Mouse (Mus musculus): ENCODE measurements around the gene Ube2ql1.

The Ube2ql1 gene

DNA sequence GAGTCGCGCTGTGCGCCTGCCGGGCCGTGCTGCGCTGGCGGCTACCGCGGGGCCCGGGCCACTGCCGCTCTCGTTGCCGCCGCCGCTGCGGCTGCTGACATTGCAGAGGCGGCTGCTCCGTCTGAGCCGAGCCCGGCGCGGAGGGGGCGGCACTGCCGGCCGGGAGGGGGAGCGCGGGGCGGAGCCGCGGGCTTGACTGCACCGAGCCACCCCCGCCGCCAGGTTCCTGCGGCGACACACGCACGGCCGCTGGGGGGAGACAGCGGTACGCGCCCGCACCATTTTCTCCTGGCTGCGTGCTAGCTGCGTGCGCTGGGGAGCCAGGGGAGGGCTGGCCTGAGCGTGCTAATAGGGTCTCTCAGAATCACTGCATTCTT, at the start of gene Ube2ql1:
Ube2ql1 (minus strand) TSS at position 131 of the 377 bp plus-strand sequence.
- DNase-seq (ENCODE audit: low spot score in 2 of 2), result peak; percentile 4 to 35

DNA sequence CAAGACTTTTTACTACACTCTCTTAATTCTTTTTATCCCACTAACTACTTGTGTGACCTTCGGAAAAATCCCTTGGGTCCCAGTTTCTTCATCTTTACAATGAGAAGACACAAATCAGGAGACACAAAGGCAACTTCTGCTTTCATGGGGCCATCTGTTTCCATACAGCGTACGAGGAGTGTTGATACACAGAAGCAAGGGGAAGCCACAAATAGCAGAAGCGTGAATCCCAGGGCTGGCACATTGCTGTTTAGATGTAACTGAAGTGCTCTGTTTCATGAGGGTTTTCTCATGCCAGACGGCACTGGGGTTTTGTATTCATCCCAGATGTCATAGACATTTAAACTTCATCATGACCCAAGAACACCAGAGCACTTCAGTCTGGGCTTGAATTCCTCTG, 49.0 kb upstream of the Ube2ql1 start:
- DNase-seq (ENCODE audit: low spot score in 2 of 2), result peak; percentile 10 to 20

DNA sequence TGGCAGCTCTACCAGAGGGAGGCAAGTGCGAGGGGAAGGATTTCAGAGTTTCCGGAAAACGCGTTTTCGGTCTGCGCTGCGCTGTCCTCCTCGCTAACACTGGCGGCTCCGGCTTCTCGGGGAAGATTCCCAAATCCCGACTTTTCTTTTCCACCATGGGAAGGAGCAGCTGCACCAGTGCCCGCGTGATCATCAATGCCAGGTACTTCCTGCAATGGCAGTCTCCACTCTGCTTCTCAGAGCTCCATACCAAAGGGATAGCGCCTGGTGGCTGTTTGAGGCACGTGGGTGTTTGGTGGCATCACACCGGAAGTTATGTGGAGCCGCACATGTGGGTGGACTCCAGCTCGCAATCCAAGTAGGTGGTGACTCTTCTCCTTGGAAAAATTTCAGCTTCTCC, 38.5 kb upstream of the Ube2ql1 start:
- DNase-seq (ENCODE audit: low spot score in 2 of 2), result no peak

DNA sequence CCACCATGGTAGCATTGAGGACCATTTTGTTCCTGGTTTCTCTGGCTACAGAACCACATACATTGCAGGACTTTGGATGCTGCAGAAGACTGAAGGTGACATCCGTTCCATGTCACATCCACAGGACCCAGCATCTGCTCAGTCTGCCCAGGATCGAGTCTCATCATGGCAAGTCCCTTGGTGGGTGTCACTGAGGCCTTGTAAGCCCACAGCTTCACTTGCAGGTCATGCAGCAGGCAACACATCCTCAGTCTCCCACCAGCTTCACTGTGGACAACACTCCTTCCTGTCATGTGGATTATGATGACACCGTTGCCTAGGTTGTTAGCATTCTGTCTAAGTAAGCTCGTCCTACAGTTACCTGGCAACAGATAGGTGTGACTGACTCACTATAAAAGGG, 32.7 kb upstream of the Ube2ql1 start:
- DNase-seq (ENCODE audit: low spot score in 2 of 2), result no peak

DNA sequence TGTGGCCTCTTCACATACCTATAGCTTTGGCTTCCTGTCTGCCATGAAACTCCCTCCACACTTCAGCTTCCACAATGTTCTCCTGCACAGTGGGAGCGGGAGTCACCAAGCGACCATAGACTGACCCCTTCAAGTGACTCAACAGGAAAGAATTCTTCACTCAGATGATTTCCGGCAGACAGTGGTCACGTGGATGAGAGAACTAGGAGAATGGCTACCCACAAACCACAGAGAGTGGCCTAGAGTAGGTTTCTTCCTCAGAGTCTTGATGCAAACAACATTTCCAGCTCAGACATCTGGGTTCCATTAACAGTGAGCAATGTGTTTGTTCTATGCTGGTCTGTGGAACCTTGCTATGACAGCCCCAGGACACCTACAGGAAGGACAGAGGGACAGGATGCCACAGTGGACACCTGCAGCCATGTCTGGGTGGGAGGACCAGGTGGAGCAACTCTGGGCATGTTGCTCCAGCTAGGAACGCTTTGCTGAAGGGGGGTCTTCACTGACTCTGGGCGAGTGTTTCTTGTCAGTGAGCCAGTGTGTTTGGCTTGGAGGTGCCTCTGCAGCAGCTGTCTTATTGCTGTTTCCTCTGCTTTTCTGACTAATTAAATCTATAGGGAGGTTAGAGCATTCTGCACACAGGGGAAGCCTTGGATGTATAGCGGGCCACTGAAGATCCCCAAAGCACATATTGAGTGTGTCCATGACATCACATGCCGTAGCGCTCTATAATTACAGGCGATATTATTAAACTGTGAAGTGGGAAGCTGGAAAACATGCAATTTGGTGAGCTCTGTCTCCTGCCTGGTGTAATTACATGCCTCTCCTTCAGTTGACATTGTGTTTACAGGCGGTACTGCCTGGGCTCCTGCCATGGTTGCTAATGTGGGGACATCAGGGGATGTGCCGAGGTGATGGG, 31.1 kb upstream of the Ube2ql1 start:
- no peak for DNase-seq (ENCODE audit: low spot score in 2 of 2)

DNA sequence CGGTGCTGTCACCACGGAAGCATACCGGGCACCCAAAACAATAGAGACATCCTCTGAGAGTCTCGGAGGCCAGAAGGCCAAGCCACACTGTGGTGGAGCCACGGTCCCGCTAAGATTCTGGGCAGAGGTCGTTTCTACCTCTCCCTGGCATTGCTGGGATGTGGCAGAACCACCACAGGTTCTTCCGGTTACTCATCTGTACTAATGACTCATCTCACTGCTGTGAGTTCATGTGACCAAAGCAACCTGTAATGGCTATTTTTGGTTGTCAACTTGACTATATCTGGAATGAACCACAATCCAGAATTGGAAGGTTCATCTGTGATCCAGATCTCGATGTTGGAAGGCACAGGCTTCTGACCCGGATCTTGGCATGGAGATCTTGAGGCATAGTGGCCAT, 28.5 kb upstream of the Ube2ql1 start:
- DNase-seq (ENCODE audit: low spot score in 2 of 2), result no peak

DNA sequence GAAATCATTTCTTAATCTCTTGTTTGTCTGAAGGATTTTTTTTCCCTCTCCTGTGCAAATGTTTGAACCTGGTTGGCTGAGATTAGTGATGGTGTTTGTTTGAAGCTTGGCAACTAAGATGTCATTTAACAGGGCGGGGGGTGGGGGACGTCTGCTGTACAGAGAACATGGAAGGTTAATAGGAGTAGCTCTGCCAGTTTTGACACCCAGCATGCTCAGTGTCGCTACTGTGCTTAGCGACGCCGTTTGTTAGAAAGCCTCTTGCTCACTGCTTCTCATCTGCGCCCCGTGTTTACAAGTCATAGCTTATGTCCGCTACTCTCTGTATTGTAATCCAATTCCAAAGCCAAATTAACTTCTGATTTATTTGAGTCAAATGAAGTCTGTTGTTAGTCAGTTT, 25.0 kb upstream of the Ube2ql1 start:
- DNase-seq (ENCODE audit: low spot score in 2 of 2), result no peak

DNA sequence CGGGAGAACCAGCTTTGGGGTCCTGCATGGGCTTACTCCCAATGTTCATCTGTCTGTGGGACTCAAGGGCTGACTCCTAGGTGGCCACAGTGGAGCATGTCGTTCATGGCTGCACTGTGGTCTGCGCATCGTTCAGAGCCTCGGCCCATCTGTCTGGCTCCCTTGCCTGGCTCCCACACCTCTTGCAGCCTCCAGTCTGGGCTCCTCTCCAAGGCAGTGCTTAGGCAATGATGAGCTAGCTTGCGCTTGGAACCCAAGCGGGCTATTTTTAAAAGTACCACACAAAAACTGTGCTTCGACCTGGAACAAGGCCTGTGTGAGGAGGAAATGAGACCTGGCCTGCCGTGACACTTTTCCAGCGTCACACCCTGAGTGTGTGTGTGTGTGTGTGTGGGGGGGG, 21.7 kb upstream of the Ube2ql1 start:
- no peak for DNase-seq (ENCODE audit: low spot score in 2 of 2)

DNA sequence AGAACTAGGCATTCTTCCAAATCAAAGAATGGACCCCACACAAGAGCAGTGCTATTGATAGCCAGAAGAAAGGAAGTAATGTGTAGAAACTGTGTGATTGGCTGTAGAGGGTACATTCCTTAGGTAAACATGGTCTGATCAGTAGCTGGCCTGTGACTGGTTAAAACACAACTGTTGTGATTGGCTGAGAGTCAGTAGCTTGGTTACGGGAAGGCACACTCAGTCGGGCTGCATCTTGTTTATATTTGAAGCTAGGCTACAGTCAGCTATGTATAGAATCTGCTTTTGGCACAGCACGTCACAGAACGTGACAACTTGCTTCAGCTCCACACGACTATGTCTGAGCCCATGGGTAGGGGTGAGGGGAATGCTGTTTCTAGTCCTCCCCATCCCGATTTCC, 19.3 kb upstream of the Ube2ql1 start:
- no peak for DNase-seq (ENCODE audit: low spot score in 2 of 2)

DNA sequence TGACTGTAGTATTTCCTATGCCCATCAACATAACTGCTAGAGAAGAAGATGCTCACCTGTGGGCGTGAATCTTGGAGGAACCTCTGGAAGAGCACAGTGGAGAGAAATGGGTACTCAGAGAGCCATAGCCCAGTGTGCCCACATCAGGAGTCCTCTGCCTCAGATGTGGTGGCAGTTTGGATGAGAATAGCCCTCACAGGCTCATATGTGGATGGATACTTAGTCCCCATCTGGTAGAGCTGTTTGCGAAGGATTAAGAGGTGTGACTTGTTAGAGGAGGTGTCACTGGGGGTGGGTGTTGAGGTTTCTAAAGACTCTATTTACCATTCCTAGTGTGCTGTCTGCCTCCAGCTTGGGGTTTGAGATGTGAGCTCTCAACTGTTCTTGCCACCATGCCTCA, 13.2 kb upstream of the Ube2ql1 start:
- no peak for DNase-seq (ENCODE audit: low spot score in 2 of 2)

DNA sequence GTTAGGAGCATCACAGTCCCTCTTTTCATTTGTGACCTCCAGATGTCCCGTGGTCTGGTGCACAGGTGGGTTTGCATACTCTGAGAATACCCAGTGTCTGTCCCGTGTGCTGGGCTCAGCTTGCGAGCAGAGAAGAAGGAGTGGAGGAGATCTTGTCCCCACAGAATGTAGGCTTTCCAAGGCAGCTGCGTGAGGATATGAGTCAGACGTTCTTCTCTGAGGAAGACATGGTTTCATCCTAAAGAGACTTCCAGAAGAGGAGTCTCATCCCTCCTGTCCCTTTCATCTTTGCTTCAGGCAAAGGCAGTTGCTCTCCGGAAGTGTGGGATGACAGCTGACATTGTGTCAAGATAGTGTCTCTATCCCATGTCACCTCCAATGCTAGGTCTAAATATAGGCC, 11.8 kb upstream of the Ube2ql1 start:
- no peak for DNase-seq (ENCODE audit: low spot score in 2 of 2)

DNA sequence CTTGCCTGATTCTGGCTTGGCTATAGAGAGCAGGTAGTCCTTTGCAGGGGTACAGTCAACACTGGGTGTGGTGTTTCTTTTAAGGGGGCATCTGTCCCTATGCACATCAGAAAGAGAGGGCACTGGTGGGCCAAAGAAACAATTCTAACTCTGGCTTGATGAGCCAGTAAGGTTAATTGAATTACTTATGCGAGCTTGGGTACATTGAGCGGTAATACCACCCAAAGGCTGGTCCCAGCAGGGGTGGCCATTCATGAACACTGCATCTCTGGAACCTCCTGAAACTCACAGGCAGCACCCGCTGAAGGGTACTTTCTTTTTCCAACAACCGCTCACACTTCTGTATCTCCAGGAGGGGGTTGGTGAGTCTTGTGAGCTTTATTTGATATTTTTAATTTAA, 9.1 kb upstream of the Ube2ql1 start:
- no peak for DNase-seq (ENCODE audit: low spot score in 2 of 2)

DNA sequence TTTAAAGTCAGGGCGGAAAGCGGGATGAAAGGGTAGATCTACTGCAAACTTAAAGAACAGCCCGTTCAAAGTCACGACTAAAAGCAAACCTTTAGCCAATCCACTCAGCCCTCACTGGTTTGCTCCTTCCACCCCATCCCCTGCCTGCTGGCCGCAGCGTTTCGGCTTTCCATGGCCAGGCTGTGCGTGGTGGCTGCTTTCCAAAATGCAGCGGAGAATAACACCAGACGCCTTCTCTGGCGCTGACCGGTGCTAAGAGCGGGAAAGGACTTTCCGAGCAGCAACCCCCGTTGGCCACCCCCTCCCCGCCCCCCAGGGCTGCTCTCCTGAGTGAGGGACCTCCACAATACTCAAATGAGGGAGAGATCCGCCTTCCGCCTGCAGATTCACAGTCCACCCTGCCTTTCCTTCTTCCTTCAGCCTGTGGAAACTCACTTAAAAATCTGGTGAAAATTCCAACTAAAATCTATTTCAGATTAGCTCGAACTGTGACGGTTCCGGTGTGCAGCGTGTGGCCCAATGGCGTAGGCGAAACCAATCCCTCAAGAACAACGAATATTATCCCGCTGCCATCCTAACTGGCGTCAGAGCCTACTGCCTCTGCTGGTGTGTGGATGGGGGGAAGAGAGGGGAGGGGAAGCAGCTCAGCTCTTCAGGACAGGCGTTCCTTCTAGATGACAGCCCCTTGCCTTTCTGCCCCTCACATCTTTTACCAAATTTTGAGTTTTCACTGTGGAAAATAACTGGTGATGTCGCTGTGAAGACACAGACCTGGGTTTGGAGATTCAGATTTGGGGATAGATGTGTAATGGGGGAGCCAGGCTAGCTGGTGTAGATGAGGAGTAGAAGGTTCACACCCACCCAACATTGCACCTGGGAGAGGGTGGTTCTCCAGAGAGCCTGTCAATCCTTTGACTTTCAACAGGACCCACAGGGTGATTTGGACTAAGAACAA, 919 bp upstream of the Ube2ql1 start:
- DNase-seq (ENCODE audit: low spot score in 2 of 2), result no peak

DNA sequence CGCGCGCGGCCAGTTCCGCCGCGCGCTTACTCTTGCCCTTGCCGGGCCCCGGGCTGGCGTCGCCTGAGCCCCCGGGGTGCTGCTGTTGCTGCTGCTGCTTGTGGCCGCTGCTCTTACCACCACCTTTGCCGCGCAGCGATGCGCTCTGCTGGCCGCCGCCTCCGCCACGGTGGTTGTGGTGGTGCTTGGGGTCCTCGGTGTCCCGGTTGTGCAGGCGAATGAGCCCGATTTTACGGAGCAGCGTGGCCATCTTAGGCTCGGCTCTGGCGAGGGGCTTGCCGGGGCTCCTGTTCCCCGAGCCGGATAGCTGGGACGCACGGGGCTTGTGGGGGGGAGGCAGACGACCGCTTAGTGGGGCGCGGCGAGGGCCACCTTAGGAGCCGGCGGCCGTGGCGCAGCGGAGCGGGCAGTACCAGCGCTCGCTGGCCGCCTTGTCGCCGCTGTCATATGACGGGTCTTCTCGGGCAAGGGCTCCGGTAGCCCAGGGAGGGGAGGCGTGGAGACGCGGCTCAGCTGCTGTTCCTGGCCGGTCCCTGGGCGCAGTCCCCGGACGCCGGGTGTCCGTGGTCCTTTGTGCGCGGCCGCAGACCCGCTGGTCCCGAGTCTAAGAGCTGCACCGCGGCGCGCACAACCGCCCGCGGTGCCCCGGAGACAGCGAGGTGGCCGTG, 464 bp downstream of the Ube2ql1 start:
- DNase-seq (ENCODE audit: low spot score in 2 of 2), result no peak

DNA sequence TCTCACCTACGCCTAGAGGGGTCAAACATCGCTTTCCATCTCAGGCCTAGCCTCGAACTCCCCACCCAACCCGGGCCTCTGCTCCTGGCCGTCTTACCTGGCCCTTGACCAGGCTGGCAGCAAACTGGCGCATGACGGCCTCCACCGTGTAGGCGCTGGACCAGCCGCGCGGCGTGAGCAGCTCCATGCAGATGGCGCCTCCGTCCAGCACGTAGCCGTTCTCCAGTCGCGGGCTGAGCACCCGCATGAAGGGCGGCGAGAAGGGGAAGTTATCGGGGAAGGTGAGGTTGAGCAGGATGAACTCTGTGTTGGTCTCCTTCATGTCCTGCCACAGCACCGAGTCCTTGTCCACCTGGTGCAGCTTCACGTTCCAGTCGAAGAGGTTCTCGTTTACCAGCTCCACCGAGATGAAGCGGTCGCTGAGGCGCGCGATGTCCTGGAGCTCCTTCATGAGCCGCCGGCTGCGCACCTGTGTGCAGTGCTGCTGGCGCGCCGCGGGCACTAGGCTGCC, 1.2 kb downstream of the Ube2ql1 start:
- no peak for DNase-seq (ENCODE audit: low spot score in 2 of 2)

DNA sequence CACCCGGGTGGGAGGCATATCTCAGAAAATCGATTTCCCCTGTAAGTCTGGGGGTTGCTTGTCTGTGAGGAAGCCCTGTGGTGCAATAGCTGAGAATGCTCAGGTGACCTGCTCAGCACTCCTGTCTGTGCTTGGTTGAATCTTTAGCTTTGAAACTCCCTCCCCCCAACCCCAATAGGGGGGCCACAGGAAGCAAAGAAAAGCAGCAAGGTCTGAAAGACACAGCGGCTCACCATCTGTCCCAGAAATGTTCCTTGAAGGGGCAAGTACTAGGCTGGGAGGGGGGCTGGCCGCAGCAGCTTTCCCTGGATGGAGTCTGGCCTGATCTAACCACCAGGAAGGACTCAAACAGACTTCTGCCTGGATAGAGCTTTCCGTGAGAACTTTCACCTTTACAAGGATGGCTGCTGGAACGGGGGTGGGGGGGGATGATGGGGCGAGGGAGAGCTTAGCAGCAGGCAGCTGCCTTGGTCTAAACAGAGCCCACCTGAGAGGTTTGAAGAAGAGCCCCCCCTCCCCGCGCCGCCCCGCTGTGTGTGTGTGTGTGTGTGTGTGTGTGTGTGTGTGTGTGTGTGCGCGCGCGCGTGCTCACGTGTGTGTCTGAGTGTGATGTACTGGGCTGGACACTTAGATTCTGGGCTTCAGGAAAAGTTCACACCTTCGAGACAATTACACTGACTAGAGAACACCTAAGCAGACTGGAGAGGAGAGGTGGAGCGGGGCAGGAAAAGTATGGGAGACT, 2.1 kb downstream of the Ube2ql1 start:
- no peak for DNase-seq (ENCODE audit: low spot score in 2 of 2)

DNA sequence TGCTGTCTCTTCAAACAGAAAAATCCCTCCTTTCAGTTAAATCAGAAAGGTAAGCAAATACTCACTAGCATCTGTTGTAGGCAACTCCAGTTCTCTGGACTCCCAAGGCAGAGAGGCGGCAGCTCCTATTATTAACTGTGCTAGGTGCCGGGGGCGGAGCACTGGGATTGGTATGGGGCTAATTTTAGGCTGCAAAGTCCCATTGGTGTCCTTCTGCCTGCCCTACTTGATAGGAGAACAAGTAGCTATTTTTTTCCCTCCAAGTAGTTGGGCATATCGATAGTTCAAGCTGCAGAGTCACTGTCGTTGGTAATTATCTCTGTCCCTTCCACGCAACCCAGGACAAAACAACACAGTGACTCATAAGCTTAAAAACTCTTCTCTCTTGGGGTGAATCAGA, 7.1 kb downstream of the Ube2ql1 start:
- no peak for DNase-seq (ENCODE audit: low spot score in 2 of 2)

DNA sequence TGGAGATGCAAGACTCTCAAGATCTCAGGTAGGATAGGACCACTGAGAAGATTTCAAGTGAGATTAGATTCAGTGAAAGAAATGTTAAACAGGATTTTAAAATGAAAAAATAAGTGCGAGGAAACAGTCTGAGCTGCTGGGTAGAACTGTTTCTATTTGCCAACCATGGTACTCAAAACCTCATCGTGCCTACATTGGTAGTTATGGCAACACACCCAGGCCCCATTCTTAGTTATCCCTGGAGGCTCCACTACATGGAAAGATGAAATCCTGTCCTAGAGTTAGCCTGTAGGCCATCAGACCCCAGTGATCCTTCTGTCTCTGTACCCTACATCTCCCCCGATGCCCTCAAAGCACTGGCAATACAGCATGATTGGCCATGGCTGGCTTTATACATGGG, 14.3 kb downstream of the Ube2ql1 start:
- no peak for DNase-seq (ENCODE audit: low spot score in 2 of 2)

DNA sequence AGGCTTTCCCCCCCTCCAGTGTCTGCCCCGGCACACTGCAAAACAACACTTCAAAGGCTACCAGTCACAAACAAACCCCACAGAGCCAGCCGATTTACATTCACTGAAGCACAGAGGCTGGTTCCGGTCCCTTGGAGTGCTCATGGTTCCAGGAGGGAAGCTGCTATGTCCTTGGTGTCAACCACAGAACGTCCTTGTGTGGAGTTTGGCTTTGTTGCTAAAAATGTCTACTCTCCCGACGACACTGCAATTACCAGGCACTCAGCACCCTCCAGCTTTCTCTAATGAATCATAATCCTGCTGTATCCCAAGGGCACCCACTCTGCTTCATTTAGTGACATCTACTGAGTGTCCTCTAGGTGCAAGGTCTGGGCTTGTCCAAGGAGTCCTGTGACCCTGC, 18.5 kb downstream of the Ube2ql1 start:
- no peak for DNase-seq (ENCODE audit: low spot score in 2 of 2)

DNA sequence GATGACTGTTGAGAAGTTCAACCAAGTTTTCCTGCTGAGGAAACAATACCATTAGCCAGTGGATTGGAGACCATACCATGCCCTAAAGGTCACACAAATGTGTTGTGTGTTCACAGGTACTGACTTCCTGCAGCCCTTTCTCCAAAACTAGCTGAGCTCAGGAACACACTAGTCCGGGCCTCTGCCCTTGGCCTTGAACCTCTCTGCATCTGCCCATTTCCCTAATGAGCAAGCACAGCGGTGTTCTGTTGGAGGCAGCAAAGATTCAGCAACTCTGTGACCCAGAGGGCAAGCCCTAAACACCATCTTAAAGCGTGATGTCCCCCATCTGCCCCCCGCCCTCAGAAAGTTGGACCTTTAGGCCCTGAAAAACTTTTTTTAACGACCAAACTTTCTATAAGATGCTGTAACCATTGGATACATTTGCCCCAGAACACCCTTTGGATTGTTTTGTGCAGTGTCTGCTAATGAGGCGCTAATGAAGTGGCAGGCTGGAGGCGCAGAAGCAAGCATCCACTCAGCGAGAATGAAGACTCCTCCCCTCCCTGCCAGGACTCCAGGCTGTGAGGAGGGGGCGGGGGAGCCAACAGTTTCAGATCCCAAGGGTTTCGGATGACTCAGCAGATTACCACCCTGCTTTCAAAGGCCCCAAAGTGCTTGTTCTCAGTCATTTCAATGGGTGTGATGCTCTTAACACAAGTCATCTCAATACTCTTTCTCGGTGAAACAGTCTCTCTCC, 21.7 kb downstream of the Ube2ql1 start:
- no peak for DNase-seq (ENCODE audit: low spot score in 2 of 2)

DNA sequence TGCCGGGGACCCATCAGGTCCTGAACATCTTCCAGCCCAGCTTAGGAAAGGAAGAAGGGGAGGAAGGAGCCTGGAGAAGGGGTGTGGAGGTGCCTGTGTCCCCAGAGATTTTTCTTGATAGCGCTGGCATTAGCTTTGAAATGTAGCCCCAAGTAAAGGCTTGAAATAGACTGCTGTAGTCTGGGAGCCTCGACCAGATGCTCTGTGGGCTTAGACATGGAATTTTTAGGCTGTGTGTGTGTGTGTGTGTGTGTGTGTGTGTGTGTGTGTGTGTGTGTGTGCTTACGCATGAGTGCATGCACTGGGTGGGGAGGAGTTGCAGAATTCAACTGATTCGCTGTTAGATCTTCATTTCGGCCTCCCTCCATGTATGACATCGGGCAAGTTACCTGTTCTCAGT, 31.5 kb downstream of the Ube2ql1 start:
- no peak for DNase-seq (ENCODE audit: low spot score in 2 of 2)
